ENCODE assay signal across 18 mouse cellular contexts in genomic region chr5:13499835-13500234, GRCm38 (mm10).
DNase-seq lines count a peak whose midpoint lies in the region; ATAC-seq lines count a peak whose summit lies in the region.
"Had no signal": no experiment of that assay in that cellular context is flagged by ENCODE, and none has a peak within 500 bp of the region (broad histone marks: within the 10 kb centered on the region; RNA-seq: fewer than 3 reads in every experiment).

No protein-coding gene starts in this region.

- peak; percentile 64 for ATAC-seq in cerebellum, adult (ENCODE audit: insufficient number of reproducible peaks, low FRiP score, low TSS enrichment)
- ATAC-seq: forebrain, embryonic 15.5 days; midbrain, embryonic 13.5 days had no signal

- no peak for DNase-seq in cerebellum, postnatal 4 days (ENCODE audit: low spot score in 2 of 2)
- DNase-seq in right cerebral cortex, adult 18-20 months: peak; percentile 79
- DNase-seq in right cerebral cortex, postnatal 4 days: no peak
- peak; percentile 56 for DNase-seq in layer of hippocampus, adult 9-11 months
- DNase-seq in right cerebral cortex, postnatal 25 days: peak; percentile 25
- DNase-seq in liver: no peak
- no peak for DNase-seq in adrenal gland, adult 18-20 months (ENCODE audit: low spot score in 2 of 2)
- DNase-seq: adrenal gland, adult 2 months; cerebellum, adult 8-10 months; embryo, embryonic 11 days; gastrocnemius, postnatal 25 days; kidney, adult 8-10 months; lung, adult 18-20 months; spleen, adult 18-20 months; thymus, postnatal 25 days had no signal

Comparison
In these comparisons a context has a peak if more than half of its experiments do, and no peak if none do; other contexts are left out.
1. DNase-seq: peak in right cerebral cortex, adult 18-20 months (single experiment), layer of hippocampus, adult 9-11 months (single experiment) and right cerebral cortex, postnatal 25 days (single experiment); none in cerebellum, postnatal 4 days (0 of 2), right cerebral cortex, postnatal 4 days (single experiment), liver (single experiment) and adrenal gland, adult 18-20 months (0 of 2).